Mouse (Mus musculus) MEL (cell line): ENCODE data around the gene Neurl2. TPM values are rescaled to one million over a fixed set of nuclear protein-coding genes. Genes with fewer than 3 reads are reported as not detected.
"Not testable (repeated sequence)": the region's sequence is repeated elsewhere in the genome, so short reads cannot be mapped to it uniquely, and the experiment has no call there.

Experiments used
- DNase-seq: peaks from one replicate; pipeline ENCODE4 v3.0.0; 2011; ENCODE audit warnings: low read depth, low spot score
- H3K27ac ChIP-seq: 2 replicates; pipeline ENCODE4 v1.5.1; 2012; ENCODE audit warnings: low read depth, mild to moderate bottlenecking, control low read depth, low read length, moderate library complexity; ENCODE audit not compliant: control insufficient read depth
- H3K27me3 ChIP-seq, 2 experiments: fragments of 150-350 bp in 1 of 2; sonication (generic) in 1 of 2; 2 replicates each; pipeline ENCODE4 v1.6.1; 2012; ENCODE audit warnings: low read length in 2 of 2, mild to moderate bottlenecking in 2 of 2, improper control_type of control experiment in 1 of 2, moderate library complexity in 1 of 2; ENCODE audit not compliant: insufficient read depth in 2 of 2, control insufficient read depth in 1 of 2
- H3K36me3 ChIP-seq, 2 experiments: 2 replicates each; pipeline ENCODE4 v1.6.1; 2012 to 2014; ENCODE audit warnings: low read length in 2 of 2, improper control_type of control experiment in 1 of 2, inconsistent platforms in 1 of 2, mild to moderate bottlenecking in 1 of 2; ENCODE audit not compliant: insufficient read depth in 2 of 2, control insufficient read depth in 1 of 2
- H3K4me1 ChIP-seq, 2 experiments: fragments of 150-350 bp in 1 of 2; sonication (generic) in 1 of 2; 2 replicates each; pipeline ENCODE4 v1.6.1; 2012; ENCODE audit warnings: low read length in 2 of 2, improper control_type of control experiment in 1 of 2, mild to moderate bottlenecking in 1 of 2; ENCODE audit not compliant: insufficient read depth in 2 of 2, control insufficient read depth in 1 of 2
- H3K4me3 ChIP-seq, 2 experiments: fragments of 150-350 bp in 1 of 2; sonication (generic) in 1 of 2; 2 replicates each; pipeline ENCODE4 v1.5.1; 2012; ENCODE audit warnings: low read depth in 2 of 2, low read length in 2 of 2, mild to moderate bottlenecking in 2 of 2, moderate library complexity in 2 of 2, control low read depth in 1 of 2, improper control_type of control experiment in 1 of 2; ENCODE audit not compliant: control insufficient read depth in 1 of 2, insufficient read depth in 1 of 2
- H3K79me2 ChIP-seq: 2 replicates; pipeline ENCODE4 v1.6.1; 2012; ENCODE audit warnings: mild to moderate bottlenecking, low read length, moderate library complexity; ENCODE audit not compliant: control insufficient read depth, poor library complexity, insufficient read depth
- H3K9ac ChIP-seq: 2 replicates; pipeline ENCODE4 v1.6.1; 2012; ENCODE audit warnings: low read depth, mild to moderate bottlenecking, control low read depth, low read length, moderate library complexity; ENCODE audit not compliant: control insufficient read depth, poor library complexity, severe bottlenecking
- H3K9me3 ChIP-seq: fragments of 150-350 bp; sonication (generic); replicated peaks from 2 replicates; pipeline ENCODE4 v1.6.1; 2012; ENCODE audit warnings: mild to moderate bottlenecking, low read length, improper control_type of control experiment, moderate library complexity; ENCODE audit not compliant: insufficient read depth
- E2F4 ChIP-seq: IDR thresholded peaks from 2 replicates; pipeline ENCODE4 v1.6.1; 2011; ENCODE audit warnings: low read depth, low read length, improper control_type of control experiment, borderline replicate concordance
- EP300 ChIP-seq, 2 experiments: IDR thresholded peaks; 2 replicates each; pipeline ENCODE4 v1.6.1; 2011; ENCODE audit warnings: improper control_type of control experiment in 2 of 2, low read length in 2 of 2, low read depth in 1 of 2, mild to moderate bottlenecking in 1 of 2
- ETS1 ChIP-seq: IDR thresholded peaks from 2 replicates; pipeline ENCODE4 v1.6.1; 2012; ENCODE audit warnings: low read depth, mild to moderate bottlenecking, inconsistent platforms, low read length, improper control_type of control experiment, moderate library complexity
- GATA1 ChIP-seq: IDR thresholded peaks from 2 replicates; pipeline ENCODE4 v1.6.1; 2011; ENCODE audit warnings: low read depth, low read length, improper control_type of control experiment
- MAZ ChIP-seq: IDR thresholded peaks from 2 replicates; pipeline ENCODE4 v1.6.1; 2012; ENCODE audit warnings: low read depth, mild to moderate bottlenecking, inconsistent platforms, low read length, improper control_type of control experiment
- NELFE ChIP-seq: IDR thresholded peaks from 2 replicates; pipeline ENCODE4 v1.6.1; 2011; ENCODE audit warnings: low read depth, low read length, improper control_type of control experiment
- RAD21 ChIP-seq: IDR thresholded peaks from 2 replicates; pipeline ENCODE4 v1.6.1; 2011; ENCODE audit warnings: mild to moderate bottlenecking, low read depth, low read length, improper control_type of control experiment
- RCOR1 ChIP-seq: IDR thresholded peaks from 2 replicates; pipeline ENCODE4 v1.6.1; 2012; ENCODE audit warnings: low read depth, mild to moderate bottlenecking, inconsistent platforms, low read length, improper control_type of control experiment
- SIN3A ChIP-seq: IDR thresholded peaks from 2 replicates; pipeline ENCODE4 v1.6.1; 2012; ENCODE audit warnings: low read length, improper control_type of control experiment, inconsistent platforms
- TAL1 ChIP-seq: IDR thresholded peaks from 2 replicates; pipeline ENCODE4 v1.6.1; 2012; ENCODE audit warnings: mild to moderate bottlenecking, inconsistent platforms, low read length, moderate library complexity, mixed read lengths
- TCF12 ChIP-seq: IDR thresholded peaks from 2 replicates; pipeline ENCODE4 v1.6.1; 2014; ENCODE audit warnings: low read depth, mild to moderate bottlenecking, inconsistent platforms, low read length, improper control_type of control experiment, moderate library complexity
- ZNF384 ChIP-seq: IDR thresholded peaks from 2 replicates; pipeline ENCODE4 v1.6.1; 2012; ENCODE audit warnings: low read depth, mild to moderate bottlenecking, inconsistent platforms, low read length, improper control_type of control experiment
- polyA plus RNA-seq, 2 experiments: library from polyadenylated mRNA; stranded (reverse) in 1 of 2; unstranded in 1 of 2; fragments of >175 nt in 1 of 2; fragments of >200 nt in 1 of 2; gene quantifications; 2 replicates each; pipeline versions ENCODE4 v1.2.1 to v1.2.4; 2012; ENCODE audit warnings: low replicate concordance in 2 of 2, low read depth in 1 of 2; ENCODE audit not compliant: insufficient read length in 2 of 2, insufficient read depth in 1 of 2, missing spikeins in 1 of 2
- total RNA-seq: library from RNA; depleted of rRNA; stranded (reverse); fragments of 300-350 nt; gene quantifications from 2 replicates; pipeline ENCODE4 v1.2.3, GENCODE M21; 2012

The Neurl2 gene
- total and polyA plus RNA-seq, 3 experiments = 1.6 to 2.6 TPM; not detected in 1

DNA sequence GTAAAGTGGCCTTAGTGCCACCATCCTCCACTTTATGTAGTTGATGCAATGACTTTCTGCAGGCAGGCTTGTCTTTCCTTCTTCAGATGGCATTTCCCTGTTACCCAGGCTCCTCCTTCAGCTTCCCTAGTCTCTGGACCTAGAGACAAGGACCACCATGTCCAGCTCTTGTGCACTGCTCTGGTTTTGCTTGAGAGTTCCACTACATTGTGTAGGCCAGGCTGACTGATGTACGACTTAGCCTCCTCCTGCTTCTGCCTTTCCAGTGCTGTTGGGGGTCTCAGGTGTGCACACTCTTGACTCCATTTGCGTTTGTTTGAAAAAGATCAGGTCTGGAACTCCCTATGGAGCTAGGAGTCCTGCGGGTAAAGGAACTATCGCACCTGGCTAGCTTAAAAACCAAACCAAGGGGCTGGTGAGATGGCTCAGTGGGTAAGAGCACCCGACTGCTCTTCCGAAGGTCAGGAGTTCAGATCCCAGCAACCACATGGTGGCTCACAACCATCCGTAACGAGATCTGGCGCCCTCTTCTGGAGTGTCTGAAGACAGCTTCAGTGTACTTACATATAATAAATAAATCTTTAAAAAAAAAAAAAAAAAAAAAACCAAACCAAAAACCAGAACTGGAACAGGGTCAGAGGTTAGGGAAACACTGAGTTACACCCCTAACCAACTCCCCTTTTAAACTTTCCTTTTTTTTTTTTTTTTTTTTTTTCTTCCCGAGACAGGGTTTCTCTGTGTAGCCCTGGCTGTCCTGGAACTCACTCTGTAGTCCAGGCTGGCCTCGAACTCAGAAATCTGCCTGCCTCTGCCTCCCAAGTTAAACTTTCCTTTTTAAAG is 44.3 kb upstream of the Neurl2 start:
- H3K27ac ChIP-seq, H3K9me3 ChIP-seq, H3K4me3 ChIP-seq, H3K27me3 ChIP-seq, DNase-seq: not testable (repeated sequence)
- Histone ChIP-seq H3K9ac (peak overlapping the region; percentile 99), H3K36me3 (peaks cover 0 to 18% of the 10 kb centered on the region in 2 experiments; a peak in 2 of 4 replicates), H3K4me1 (peaks cover 7 to 30% of the 10 kb centered on the region in 2 experiments), H3K79me2 (peaks cover 25% of the 10 kb centered on the region)
- TF ChIP-seq ZNF384 = 0 out of 2 replicates have a peak, but pooled peaks have one; percentile 6

DNA sequence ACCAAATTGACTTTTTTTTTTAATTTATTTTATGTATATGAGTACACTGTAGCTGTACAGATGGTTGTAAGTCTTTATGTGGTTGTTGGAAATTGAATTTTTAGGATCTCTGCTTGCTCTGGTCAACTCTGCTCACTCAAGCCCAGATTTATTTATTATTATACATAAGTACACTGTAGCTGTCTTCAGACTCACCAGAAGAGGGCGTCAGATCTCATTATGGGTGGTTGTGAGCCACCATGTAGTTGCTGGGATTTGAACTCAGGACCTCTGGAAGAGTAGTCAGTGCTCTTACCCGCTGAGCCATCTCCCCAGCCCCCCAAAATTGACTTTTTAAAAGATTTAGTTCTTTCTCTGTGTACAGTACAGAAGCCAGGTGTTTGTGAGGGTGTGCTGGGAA is 42.4 kb upstream of the Neurl2 start:
- DNase-seq, H3K9ac ChIP-seq, H3K9me3 ChIP-seq, H3K4me3 ChIP-seq, H3K27me3 ChIP-seq, H3K27ac ChIP-seq: not testable (repeated sequence)
- peaks cover 10 to 27% of the 10 kb centered on the region in 2 experiments for H3K4me1 ChIP-seq
- peaks cover 0 to 16% of the 10 kb centered on the region in 2 experiments; a peak in 2 of 4 replicates for H3K36me3 ChIP-seq
- peaks cover 17% of the 10 kb centered on the region for H3K79me2 ChIP-seq

GRCm38 (mm10) chr2:164874239-164874769 is 41.0 kb upstream of the Neurl2 start:
- Histone ChIP-seq H3K27ac (peak overlapping the region; percentile 25; the same call in 1 of the 2 replicates), H3K9me3 (no peaks in the 10 kb centered on the region), H3K27me3 (no peaks in the 10 kb centered on the region), H3K79me2 (peaks cover 8% of the 10 kb centered on the region), H3K4me3 (no peak overlapping the region), H3K9ac (no peak overlapping the region), H3K36me3 (peaks cover 0 to 14% of the 10 kb centered on the region in 2 experiments; a peak in 2 of 4 replicates), H3K4me1 (peaks cover 10 to 25% of the 10 kb centered on the region in 2 experiments)
- DNase-seq = peak; percentile 72
- TF ChIP-seq MAZ = peak; percentile 58
- TF ChIP-seq E2F4 = no peak
- peak; percentile 31; the same call in 1 of the 2 replicates for TF ChIP-seq NELFE
- TF ChIP-seq TCF12 = peak; percentile 40; the same call in 1 of the 2 replicates
- peak; percentile 27; the same call in 1 of the 2 replicates for TF ChIP-seq SIN3A
- peak; percentile 56 for TF ChIP-seq GATA1
- no peak for TF ChIP-seq RAD21
- TF ChIP-seq TAL1 = peak; percentile 72
- 0 out of 2 replicates have a peak, but pooled peaks have one; percentile 24 for TF ChIP-seq RCOR1
- TF ChIP-seq ETS1 = peak; percentile 45; the same call in 1 of the 2 replicates
- peak; percentile 25 to 58; a peak in 2 of 4 replicates for TF ChIP-seq EP300 (IDR thresholded peaks at IDR 0.05; ENCODE audit: low read depth in 1 of 2, low read length in 2 of 2)
